In genomic region chr10:108291688-108292471, GRCm38 (mm10) we compare ENCODE assay signal across 20 mouse cellular contexts. TPM values are rescaled to one million over a fixed set of nuclear protein-coding genes. Genes with fewer than 3 reads are reported as not detected.
DNase-seq lines count a peak whose midpoint lies in the region; ATAC-seq lines count a peak whose summit lies in the region.
"Had no signal": no experiment of that assay in that cellular context is flagged by ENCODE, and none has a peak within 500 bp of the region (broad histone marks: within the 10 kb centered on the region; RNA-seq: fewer than 3 reads in every experiment).

No protein-coding gene starts in this region.

- H3K4me2 ChIP-seq in intestine, embryonic 15.5 days (replicated peaks): no peak overlapping the region
- H3K4me2 ChIP-seq: embryonic facial prominence, embryonic 15.5 days; forebrain, embryonic 15.5 days; heart, embryonic 12.5 days; hindbrain, embryonic 15.5 days had no signal

- no peak overlapping the region for H3K9ac ChIP-seq in intestine, embryonic 15.5 days
- H3K9ac ChIP-seq: embryonic facial prominence, embryonic 15.5 days; forebrain, embryonic 15.5 days; heart, embryonic 12.5 days; hindbrain, embryonic 15.5 days had no signal

- no peaks in the 10 kb centered on the region for H3K4me1 ChIP-seq in intestine, embryonic 15.5 days (replicated peaks)
- H3K4me1 ChIP-seq: embryonic facial prominence, embryonic 15.5 days; forebrain, embryonic 15.5 days; heart, embryonic 12.5 days; hindbrain, embryonic 15.5 days had no signal

- no peaks in the 10 kb centered on the region for H3K27me3 ChIP-seq in intestine, embryonic 15.5 days (replicated peaks)
- H3K27me3 ChIP-seq: embryonic facial prominence, embryonic 15.5 days; forebrain, embryonic 15.5 days; heart, embryonic 12.5 days; hindbrain, embryonic 15.5 days had no signal

- no peak overlapping the region for H3K27ac ChIP-seq in intestine, embryonic 15.5 days
- H3K27ac ChIP-seq: embryonic facial prominence, embryonic 15.5 days; forebrain, embryonic 15.5 days; heart, adult 2 months; hindbrain, embryonic 15.5 days had no signal

- no peak for ATAC-seq in intestine, embryonic 15.5 days
- no peak for ATAC-seq in megakaryocyte progenitor cell, adult 5-6 weeks (replicated peaks; ENCODE audit: poor library complexity)
- ATAC-seq: activated CD4-positive, CD25-positive, alpha-beta regulatory T cell, adult 4 months; forebrain, embryonic 15.5 days; intestine, postnatal 0 days had no signal

- DNase-seq in heart, adult 11 months: peak; percentile 6
- no peak for DNase-seq in heart, adult 8-10 months (ENCODE audit: low spot score)
- DNase-seq in Muller cell, postnatal 12 days (ENCODE audit: inconsistent ontology term): peak; percentile 81
- DNase-seq in brain, adult 2 months (ENCODE audit: low read depth, low spot score): peak; percentile 32
- DNase-seq in lung, postnatal 4 days: no peak
- DNase-seq in kidney, adult 8-10 months: no peak
- DNase-seq: adrenal gland, adult 2 months; adrenal gland, postnatal 36 days; cerebellum, adult 11 months; cerebellum, adult 9-10 months; heart, adult 2 months; kidney, adult 9 months had no signal

- no peak overlapping the region for H3K4me3 ChIP-seq in intestine, embryonic 15.5 days (replicated peaks)
- H3K4me3 ChIP-seq: embryonic facial prominence, embryonic 15.5 days; forebrain, embryonic 15.5 days; heart, adult 2 months; heart, embryonic 12.5 days; hindbrain, embryonic 15.5 days had no signal

- H3K36me3 ChIP-seq in intestine, embryonic 15.5 days: no peaks in the 10 kb centered on the region
- H3K36me3 ChIP-seq: embryonic facial prominence, embryonic 15.5 days; forebrain, embryonic 15.5 days; heart, embryonic 12.5 days; hindbrain, embryonic 15.5 days had no signal

- no peaks in the 10 kb centered on the region for H3K9me3 ChIP-seq in intestine, embryonic 15.5 days
- H3K9me3 ChIP-seq: embryonic facial prominence, embryonic 15.5 days; forebrain, embryonic 15.5 days; heart, embryonic 12.5 days; hindbrain, embryonic 15.5 days had no signal

- 78% methylated on average over 12 of the region's 12 CpGs for WGBS in intestine, embryonic 15.5 days

RNA-seq across cellular contexts. Expression of gene Pawr, which starts 40.0 kb away (rescaled TPM):
- 1 to 10 TPM; 3.2 to 4.6 (median 4.1) TPM for total RNA-seq in heart, adult 8-10 months (2022)
- 10.0 and 11.8 TPM in 2 replicates for polyA plus RNA-seq in intestine, embryonic 15.5 days (2015; fragmentation: Nextera tagmentation; extraction: Ambion mirVana)
- total RNA-seq in megakaryocyte progenitor cell, adult 5-6 weeks (2015): 0.54 and 0.64 TPM in 2 replicates
- 0.17 TPM in 1 of 2 replicates, not detected in the other for total RNA-seq in megakaryocyte progenitor cell, adult 5-6 weeks (2017)
- polyA plus RNA-seq: activated CD4-positive, CD25-positive, alpha-beta regulatory T cell, adult 4 months had no signal

Comparison
In these comparisons a context has a peak if more than half of its experiments do, and no peak if none do; other contexts are left out.
1. DNase-seq: peak in heart, adult 11 months (single experiment), Muller cell, postnatal 12 days (single experiment) and brain, adult 2 months (single experiment); none in heart, adult 8-10 months (single experiment), lung, postnatal 4 days (0 of 2) and kidney, adult 8-10 months (0 of 2).